Mouse (Mus musculus) kidney, postnatal 14 days (tissue): ENCODE data around the gene Gramd4.

Experiments
- DNase-seq: peaks from one replicate; pipeline ENCODE4 v3.0.0; 2022; ENCODE audit warnings: mixed read lengths

Gramd4 gene

GRCm38 (mm10) chr15:86074171-86074937 lies 16.9 kb downstream of the Gramd4 start:
- peak; percentile 40 for DNase-seq

GRCm38 (mm10) chr15:86075305-86076047 lies 18.0 kb downstream of the Gramd4 start:
- DNase-seq, result no peak

GRCm38 (mm10) chr15:86076048-86076315 lies 18.5 kb downstream of the Gramd4 start:
- DNase-seq, result no peak

- no peak for DNase-seq
Measured at GRCm38 (mm10) chr15:86076378-86076777, 18.9 kb downstream of the Gramd4 start.

- DNase-seq, result no peak
Measured at GRCm38 (mm10) chr15:86077934-86078333, 20.4 kb downstream of the Gramd4 start.

GRCm38 (mm10) chr15:86078481-86079216 lies 21.2 kb downstream of the Gramd4 start:
- DNase-seq, result peak; percentile 61

GRCm38 (mm10) chr15:86079467-86079866 lies 22.0 kb downstream of the Gramd4 start:
- DNase-seq, result peak; percentile 46

- DNase-seq, result peak; percentile 79
Measured at GRCm38 (mm10) chr15:86079876-86080275, 22.4 kb downstream of the Gramd4 start.

GRCm38 (mm10) chr15:86080408-86080807 lies 22.9 kb downstream of the Gramd4 start:
- DNase-seq, result no peak

- DNase-seq, result no peak
Measured at GRCm38 (mm10) chr15:86081654-86082053, 24.2 kb downstream of the Gramd4 start.

GRCm38 (mm10) chr15:86082551-86082961 lies 25.1 kb downstream of the Gramd4 start:
- no peak for DNase-seq

GRCm38 (mm10) chr15:86083261-86083741 lies 25.8 kb downstream of the Gramd4 start:
- no peak for DNase-seq

- peak; percentile 89 for DNase-seq
Measured at GRCm38 (mm10) chr15:86085301-86086225, 28.1 kb downstream of the Gramd4 start.

- DNase-seq, result peak; percentile 57
Measured at GRCm38 (mm10) chr15:86086291-86086706, 28.8 kb downstream of the Gramd4 start.

- no peak for DNase-seq
Measured at GRCm38 (mm10) chr15:86087591-86088149, 30.2 kb downstream of the Gramd4 start.

GRCm38 (mm10) chr15:86088266-86088790 lies 30.8 kb downstream of the Gramd4 start:
- DNase-seq, result no peak

GRCm38 (mm10) chr15:86089091-86089744 lies 31.7 kb downstream of the Gramd4 start:
- DNase-seq, result no peak

GRCm38 (mm10) chr15:86089991-86090529 lies 32.6 kb downstream of the Gramd4 start:
- DNase-seq, result peak; percentile 92

GRCm38 (mm10) chr15:86090578-86090977 lies 33.1 kb downstream of the Gramd4 start:
- DNase-seq, result no peak

GRCm38 (mm10) chr15:86091201-86091997 lies 33.9 kb downstream of the Gramd4 start:
- no peak for DNase-seq
